Mouse (Mus musculus): ENCODE measurements around the gene Fem1b.

DNA sequence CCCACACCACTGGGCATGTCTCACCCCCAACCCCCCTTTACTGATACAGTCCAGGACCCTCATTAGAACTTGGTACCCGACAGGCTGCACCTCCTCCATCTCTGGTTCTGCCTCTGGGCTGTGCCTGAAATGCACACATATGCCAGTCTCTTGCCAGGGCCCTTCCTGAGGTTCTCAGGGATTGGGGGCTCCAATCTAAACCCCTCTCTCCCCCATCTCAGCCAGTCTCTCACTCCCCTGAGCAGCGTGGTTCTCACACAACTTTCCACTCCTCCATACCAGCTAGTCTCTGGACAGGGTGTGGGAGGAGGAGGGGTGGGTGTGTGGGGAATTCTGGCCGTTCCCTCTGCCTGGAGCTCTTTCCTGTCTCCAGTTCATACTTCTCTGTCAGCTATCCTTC is 25.9 kb upstream of the Fem1b start:
- TF ChIP-seq EP300 (IDR thresholded peaks at IDR 0.05; ENCODE audit: insufficient read depth, low read depth, low read length) = no peak
- TF ChIP-seq CTCF (IDR thresholded peaks at IDR 0.05; ENCODE audit: low read depth, low read length) = no peak
- no peak for TF ChIP-seq POLR2A (IDR thresholded peaks at IDR 0.05; ENCODE audit: insufficient read depth, low read length)
